Mouse (Mus musculus) cortical plate, adult 2 months (tissue): ENCODE measurements around the gene Nphp1. TPM values are rescaled to one million over a fixed set of nuclear protein-coding genes. Genes with fewer than 3 reads are reported as not detected.

Source experiments
- H3K27ac ChIP-seq: fragments of 200-500 bp; 2 replicates; pipeline ENCODE4 v1.5.1; 2012; ENCODE audit warnings: low read length, control low read depth, inconsistent platforms; ENCODE audit not compliant: insufficient read depth
- H3K4me1 ChIP-seq: fragments of 200-500 bp; 2 replicates; pipeline ENCODE4 v1.6.1; 2011; ENCODE audit warnings: low read length; ENCODE audit not compliant: control insufficient read depth, insufficient read depth
- H3K4me3 ChIP-seq: fragments of 200-500 bp; 2 replicates; pipeline ENCODE4 v1.5.1; 2011; ENCODE audit warnings: mild to moderate bottlenecking, low read length, control low read depth; ENCODE audit not compliant: insufficient read depth
- CTCF ChIP-seq: fragments of 200-500 bp; IDR thresholded peaks from 2 replicates; pipeline ENCODE4 v1.5.1; 2011; ENCODE audit warnings: mild to moderate bottlenecking, control low read depth, low read length; ENCODE audit not compliant: insufficient read depth; ENCODE audit errors: extremely low read depth
- POLR2A ChIP-seq: fragments of 200-500 bp; IDR thresholded peaks from 2 replicates; pipeline ENCODE4 v1.6.1; 2011; ENCODE audit warnings: mild to moderate bottlenecking, low read length, control low read depth; ENCODE audit not compliant: insufficient read depth; ENCODE audit errors: extremely low read depth
- polyA plus RNA-seq: library from polyadenylated mRNA; depleted of rRNA; stranded (reverse); fragments of >200 nt; gene quantifications from 2 replicates; pipeline ENCODE4 v1.2.3, GENCODE M21; 2012

The Nphp1 gene
- polyA plus RNA-seq, 1 experiment, result 19.7 TPM

- Histone ChIP-seq H3K27ac (no peak within 1 kb of the TSS), H3K4me1 (no peaks in the 10 kb centered on the region), H3K4me3 (no peak within 1 kb of the TSS)
- TF ChIP-seq CTCF (no peak), POLR2A (no peak)
These were observed 59.0 kb downstream of the Nphp1 start, which contains the start of gene Mall for GRCm38 (mm10) chr2:127729671-127730070. Gene Mall (minus strand): TSS chr2:127729932.

GRCm38 (mm10) chr2:127728661-127729450, 59.8 kb downstream of the Nphp1 start:
- no peaks in the 10 kb centered on the region for H3K4me1 ChIP-seq
- TF ChIP-seq CTCF (no peak), POLR2A (no peak)
- no peak overlapping the region for H3K27ac ChIP-seq
- H3K4me3 ChIP-seq, result no peak overlapping the region

- no peak for TF ChIP-seq POLR2A
- no peak for TF ChIP-seq CTCF
- Histone ChIP-seq H3K4me3 (no peak overlapping the region), H3K4me1 (no peaks in the 10 kb centered on the region), H3K27ac (no peak overlapping the region)
These were observed 60.6 kb downstream of the Nphp1 start for GRCm38 (mm10) chr2:127728146-127728545.

GRCm38 (mm10) chr2:127723193-127723592, 65.5 kb downstream of the Nphp1 start:
- Histone ChIP-seq H3K4me1 (no peaks in the 10 kb centered on the region), H3K27ac (no peak overlapping the region), H3K4me3 (no peak overlapping the region)
- TF ChIP-seq CTCF, result no peak

- no peak for TF ChIP-seq CTCF
- TF ChIP-seq POLR2A, result no peak
These were observed 66.4 kb downstream of the Nphp1 start for GRCm38 (mm10) chr2:127722176-127722892.

GRCm38 (mm10) chr2:127718839-127719468, 69.7 kb downstream of the Nphp1 start:
- H3K4me1 ChIP-seq, result no peaks in the 10 kb centered on the region
- TF ChIP-seq POLR2A (no peak), CTCF (no peak)
- no peak overlapping the region for H3K4me3 ChIP-seq
- no peak overlapping the region for H3K27ac ChIP-seq

More at GRCm38 (mm10) chr2:127722176-127722892, 66.4 kb downstream of the Nphp1 start:
- Histone ChIP-seq H3K27ac (no peak overlapping the region), H3K4me3 (no peak overlapping the region), H3K4me1 (no peaks in the 10 kb centered on the region)

- TF ChIP-seq CTCF, result no peak
- no peak for TF ChIP-seq POLR2A
- H3K4me3 ChIP-seq, result no peak overlapping the region
- H3K4me1 ChIP-seq, result no peaks in the 10 kb centered on the region
- no peak overlapping the region for H3K27ac ChIP-seq
These were observed 74.0 kb downstream of the Nphp1 start for GRCm38 (mm10) chr2:127714726-127715125.

GRCm38 (mm10) chr2:127708792-127709191, 79.9 kb downstream of the Nphp1 start:
- Histone ChIP-seq H3K27ac (no peak overlapping the region), H3K4me1 (no peaks in the 10 kb centered on the region), H3K4me3 (no peak overlapping the region)
- no peak for TF ChIP-seq POLR2A
- TF ChIP-seq CTCF, result no peak

- H3K27ac ChIP-seq, result no peak overlapping the region
- no peak overlapping the region for H3K4me3 ChIP-seq
- no peaks in the 10 kb centered on the region for H3K4me1 ChIP-seq
- no peak for TF ChIP-seq CTCF
- TF ChIP-seq POLR2A, result no peak
These were observed 80.6 kb downstream of the Nphp1 start for GRCm38 (mm10) chr2:127708060-127708459.
